Mouse (Mus musculus): ENCODE results near the gene Kdm5b. TPM values are rescaled to one million over a fixed set of nuclear protein-coding genes. Genes with fewer than 3 reads are reported as not detected.
A peak's percentile ranks its signal among the peaks of the same experiment; 100 is the strongest.

The Kdm5b gene
- polyA plus RNA-seq, 1 experiment = 20.4 TPM

GRCm38 (mm10) chr1:134555871-134556670 lies 3.9 kb upstream of the Kdm5b start:
- no peaks in the 10 kb centered on the region for H3K4me1 ChIP-seq (ENCODE audit: control insufficient read depth, insufficient read depth, low read length)
- TF ChIP-seq POLR2A (IDR thresholded peaks at IDR 0.05; ENCODE audit: borderline replicate concordance, control insufficient read depth, low read depth, low read length) = no peak
- TF ChIP-seq CTCF (IDR thresholded peaks at IDR 0.05; ENCODE audit: control insufficient read depth, insufficient read depth, low read length) = no peak
- no peak overlapping the region; the same call in 1 of the 2 replicates for H3K27ac ChIP-seq (ENCODE audit: control insufficient read depth, insufficient read depth, low read depth, low read length, poor library complexity)
- H3K4me3 ChIP-seq (replicated peaks; ENCODE audit: control insufficient read depth, low read depth, low read length) = peak overlapping the region; percentile 72
- 2% methylated on average over 45 of the region's 46 CpGs for WGBS

GRCm38 (mm10) chr1:134556671-134557218 lies 3.2 kb upstream of the Kdm5b start:
- Histone ChIP-seq H3K4me1 (ENCODE audit: control insufficient read depth, insufficient read depth, low read length) (no peaks in the 10 kb centered on the region), H3K4me3 (replicated peaks; ENCODE audit: control insufficient read depth, low read depth, low read length) (peak overlapping the region; percentile 72), H3K27ac (ENCODE audit: control insufficient read depth, insufficient read depth, low read depth, low read length, poor library complexity) (no peak overlapping the region; the same call in 1 of the 2 replicates)
- under 1% methylated on average over 35 of the region's 35 CpGs for WGBS
- TF ChIP-seq CTCF (IDR thresholded peaks at IDR 0.05; ENCODE audit: control insufficient read depth, insufficient read depth, low read length) (no peak), POLR2A (IDR thresholded peaks at IDR 0.05; ENCODE audit: borderline replicate concordance, control insufficient read depth, low read depth, low read length) (peak; percentile 73; the same call in 1 of the 2 replicates)

GRCm38 (mm10) chr1:134558511-134558910 lies 1.5 kb upstream of the Kdm5b start:
- Histone ChIP-seq H3K4me3 (replicated peaks; ENCODE audit: control insufficient read depth, low read depth, low read length) (no peak overlapping the region), H3K4me1 (ENCODE audit: control insufficient read depth, insufficient read depth, low read length) (no peaks in the 10 kb centered on the region), H3K27ac (ENCODE audit: control insufficient read depth, insufficient read depth, low read depth, low read length, poor library complexity) (no peak overlapping the region)
- TF ChIP-seq CTCF (IDR thresholded peaks at IDR 0.05; ENCODE audit: control insufficient read depth, insufficient read depth, low read length) (no peak), POLR2A (IDR thresholded peaks at IDR 0.05; ENCODE audit: borderline replicate concordance, control insufficient read depth, low read depth, low read length) (no peak)
- WGBS = 85% methylated on average over 5 of the region's 5 CpGs

- WGBS = 91% methylated on average over 3 of the region's 3 CpGs
- no peak overlapping the region for H3K4me3 ChIP-seq (replicated peaks; ENCODE audit: control insufficient read depth, low read depth, low read length)
- H3K27ac ChIP-seq (ENCODE audit: control insufficient read depth, insufficient read depth, low read depth, low read length, poor library complexity) = no peak overlapping the region
- TF ChIP-seq POLR2A (IDR thresholded peaks at IDR 0.05; ENCODE audit: borderline replicate concordance, control insufficient read depth, low read depth, low read length) = no peak
- no peak for TF ChIP-seq CTCF (IDR thresholded peaks at IDR 0.05; ENCODE audit: control insufficient read depth, insufficient read depth, low read length)
- H3K4me1 ChIP-seq (ENCODE audit: control insufficient read depth, insufficient read depth, low read length) = no peaks in the 10 kb centered on the region
Observed at GRCm38 (mm10) chr1:134559226-134559625, 745 bp upstream of the Kdm5b start.

- Histone ChIP-seq H3K4me3 (replicated peaks; ENCODE audit: control insufficient read depth, low read depth, low read length) (peak overlapping the region; percentile 72), H3K27ac (ENCODE audit: control insufficient read depth, insufficient read depth, low read depth, low read length, poor library complexity) (peak overlapping the region; percentile 67), H3K4me1 (ENCODE audit: control insufficient read depth, insufficient read depth, low read length) (no peaks in the 10 kb centered on the region)
- TF ChIP-seq CTCF (IDR thresholded peaks at IDR 0.05; ENCODE audit: control insufficient read depth, insufficient read depth, low read length) = no peak
- TF ChIP-seq POLR2A (IDR thresholded peaks at IDR 0.05; ENCODE audit: borderline replicate concordance, control insufficient read depth, low read depth, low read length) = no peak
- WGBS = under 1% methylated on average over 49 of the region's 50 CpGs
Observed at GRCm38 (mm10) chr1:134560396-134560795, 425 bp downstream of the Kdm5b start.

- Histone ChIP-seq H3K4me3 (replicated peaks; ENCODE audit: control insufficient read depth, low read depth, low read length) (peak overlapping the region; percentile 72), H3K27ac (ENCODE audit: control insufficient read depth, insufficient read depth, low read depth, low read length, poor library complexity) (peak overlapping the region; percentile 67), H3K4me1 (ENCODE audit: control insufficient read depth, insufficient read depth, low read length) (no peaks in the 10 kb centered on the region)
- 1% methylated on average over 72 of the region's 76 CpGs for WGBS
- no peak for TF ChIP-seq POLR2A (IDR thresholded peaks at IDR 0.05; ENCODE audit: borderline replicate concordance, control insufficient read depth, low read depth, low read length)
- TF ChIP-seq CTCF (IDR thresholded peaks at IDR 0.05; ENCODE audit: control insufficient read depth, insufficient read depth, low read length) = no peak
Observed at GRCm38 (mm10) chr1:134560801-134561769, 1.1 kb downstream of the Kdm5b start.

- WGBS = 12% methylated on average over 7 of the region's 7 CpGs
- Histone ChIP-seq H3K4me3 (replicated peaks; ENCODE audit: control insufficient read depth, low read depth, low read length) (peak overlapping the region; percentile 72), H3K27ac (ENCODE audit: control insufficient read depth, insufficient read depth, low read depth, low read length, poor library complexity) (no peak overlapping the region), H3K4me1 (ENCODE audit: control insufficient read depth, insufficient read depth, low read length) (no peaks in the 10 kb centered on the region)
- TF ChIP-seq CTCF (IDR thresholded peaks at IDR 0.05; ENCODE audit: control insufficient read depth, insufficient read depth, low read length) = no peak
Observed at GRCm38 (mm10) chr1:134561770-134562143, 1.8 kb downstream of the Kdm5b start.

- Histone ChIP-seq H3K27ac (ENCODE audit: control insufficient read depth, insufficient read depth, low read depth, low read length, poor library complexity) (no peak overlapping the region), H3K4me3 (replicated peaks; ENCODE audit: control insufficient read depth, low read depth, low read length) (no peak overlapping the region), H3K4me1 (ENCODE audit: control insufficient read depth, insufficient read depth, low read length) (no peaks in the 10 kb centered on the region)
- TF ChIP-seq POLR2A (IDR thresholded peaks at IDR 0.05; ENCODE audit: borderline replicate concordance, control insufficient read depth, low read depth, low read length) (no peak), CTCF (IDR thresholded peaks at IDR 0.05; ENCODE audit: control insufficient read depth, insufficient read depth, low read length) (no peak)
Observed at GRCm38 (mm10) chr1:134562457-134562856, 2.5 kb downstream of the Kdm5b start.

All from bone marrow, adult 2 months (tissue).